Mouse (Mus musculus): ENCODE measurements at regions not wholly inside any gene's neighbourhood (a gene's known extent, or its start where the extent isn't known, plus 50 kb on each side); places are given as distances from the start of the nearest gene placed in this dataset.

DNA sequence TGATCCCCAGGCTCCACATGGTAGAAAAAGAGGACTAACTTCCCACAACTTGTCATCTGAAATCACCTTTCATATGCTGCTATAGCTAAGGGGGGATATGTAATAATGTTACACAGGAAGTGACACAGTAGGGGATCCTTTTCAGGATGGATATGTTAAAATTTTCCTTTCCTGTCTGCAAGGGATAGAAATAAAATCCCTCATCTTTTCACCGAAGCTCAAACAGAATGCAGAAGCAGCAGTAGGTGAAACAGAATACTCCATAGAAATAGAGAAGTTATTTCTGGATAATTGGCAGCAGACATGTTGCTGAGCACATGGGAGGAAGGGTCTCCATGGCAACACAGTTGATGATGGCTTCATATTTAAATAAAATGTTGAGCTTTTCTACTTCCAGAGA is 309.3 kb upstream of the Ercc4 start:
- Histone ChIP-seq H3K4me3 (ENCODE audit: control insufficient read depth in 1 of 2, insufficient read depth in 1 of 2, low read depth in 2 of 2, low read length in 2 of 2) (no peak overlapping the region), H3K27ac (ENCODE audit: control insufficient read depth, low read depth, low read length) (no peak overlapping the region), H3K9me3 (replicated peaks; ENCODE audit: insufficient read depth, low read length) (no peaks in the 10 kb centered on the region), H3K79me2 (ENCODE audit: control insufficient read depth, insufficient read depth, low read length, poor library complexity) (no peaks in the 10 kb centered on the region; the same call in 1 of the 2 replicates), H3K27me3 (ENCODE audit: control insufficient read depth in 1 of 2, insufficient read depth in 2 of 2, low read length in 2 of 2) (no peaks in the 10 kb centered on the region), H3K9ac (ENCODE audit: control insufficient read depth, low read depth, low read length, poor library complexity, severe bottlenecking) (no peak overlapping the region), H3K36me3 (ENCODE audit: control insufficient read depth in 1 of 2, insufficient read depth in 2 of 2, low read length in 2 of 2) (no peaks in the 10 kb centered on the region), H3K4me1 (ENCODE audit: control insufficient read depth in 1 of 2, insufficient read depth in 2 of 2, low read length in 2 of 2) (no peaks in the 10 kb centered on the region)
- DNase-seq (ENCODE audit: low read depth, low spot score), result no peak
- TF ChIP-seq POLR2AphosphoS5 (IDR thresholded peaks at IDR 0.05; ENCODE audit: borderline replicate concordance, low read depth, low read length), result no peak
- no peak for TF ChIP-seq CTCF (IDR thresholded peaks at IDR 0.05 in 2 of 3, conservative IDR thresholded peaks at IDR 0.05 in 1 of 3; ENCODE audit: control insufficient read depth in 1 of 3, insufficient read depth in 1 of 3, low read depth in 2 of 3, low read length in 3 of 3, poor library complexity in 1 of 3, severe bottlenecking in 1 of 3)
- TF ChIP-seq TAL1 (IDR thresholded peaks at IDR 0.05; ENCODE audit: low read length), result no peak
- TF ChIP-seq MAFK (IDR thresholded peaks at IDR 0.05; ENCODE audit: borderline replicate concordance, low read depth, low read length), result no peak
- TF ChIP-seq MEF2A (IDR thresholded peaks at IDR 0.05; ENCODE audit: extremely low read depth, insufficient replicate concordance, low read depth, low read length, poor library complexity, severe bottlenecking), result no peak
- no peak for TF ChIP-seq NELFE (IDR thresholded peaks at IDR 0.05; ENCODE audit: low read depth, low read length)

DNA sequence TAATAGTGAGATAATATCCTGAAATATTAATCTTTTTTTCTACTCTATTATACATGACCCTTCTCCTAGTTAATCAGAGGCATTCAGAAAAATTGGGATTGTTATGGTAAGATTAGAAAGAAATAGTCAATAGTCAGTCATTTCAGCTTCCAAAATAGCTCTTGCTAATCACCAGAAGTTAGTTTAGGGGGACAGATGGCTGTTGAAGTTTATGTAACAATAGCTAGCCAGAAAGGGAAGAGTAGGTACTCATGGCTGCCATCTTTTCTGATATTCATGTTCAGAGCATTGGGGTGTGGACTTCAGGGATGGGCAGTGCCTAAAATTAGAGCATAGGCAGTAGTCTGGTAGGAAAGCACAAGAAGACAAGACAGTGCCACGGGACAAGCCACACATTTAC is 306.8 kb upstream of the Ercc4 start:
- TF ChIP-seq POLR2AphosphoS2 (IDR thresholded peaks at IDR 0.05; ENCODE audit: low read length), result no peak
- no peak for TF ChIP-seq TAL1 (IDR thresholded peaks at IDR 0.05; ENCODE audit: low read length)
- TF ChIP-seq ELF1 (IDR thresholded peaks at IDR 0.05; ENCODE audit: low read depth, low read length), result no peak
- no peak for TF ChIP-seq ZMIZ1 (IDR thresholded peaks at IDR 0.05; ENCODE audit: low read depth, low read length)
- no peak for TF ChIP-seq MXI1 (IDR thresholded peaks at IDR 0.05; ENCODE audit: low read depth, low read length)
- no peak for TF ChIP-seq SIN3A (IDR thresholded peaks at IDR 0.05; ENCODE audit: low read length)
- no peak for TF ChIP-seq POLR2AphosphoS5 (IDR thresholded peaks at IDR 0.05; ENCODE audit: borderline replicate concordance, low read depth, low read length)
- TF ChIP-seq MYC (IDR thresholded peaks at IDR 0.05; ENCODE audit: low read depth, low read length), result no peak
- no peak for TF ChIP-seq TBP (IDR thresholded peaks at IDR 0.05; ENCODE audit: low read depth, low read length)
- TF ChIP-seq RCOR1 (IDR thresholded peaks at IDR 0.05; ENCODE audit: low read depth, low read length), result no peak
- TF ChIP-seq GABPA (IDR thresholded peaks at IDR 0.05; ENCODE audit: low read depth, low read length), result no peak
- no peak for TF ChIP-seq HCFC1 (IDR thresholded peaks at IDR 0.05; ENCODE audit: low read depth, low read length)
- TF ChIP-seq POLR2A (IDR thresholded peaks at IDR 0.05; ENCODE audit: control insufficient read depth in 1 of 2, insufficient read depth in 1 of 2, low read depth in 1 of 2, low read length in 2 of 2, poor library complexity in 1 of 2), result no peak
- TF ChIP-seq TCF12 (IDR thresholded peaks at IDR 0.05; ENCODE audit: low read depth, low read length), result no peak
- H3K9ac ChIP-seq (ENCODE audit: control insufficient read depth, low read depth, low read length, poor library complexity, severe bottlenecking), result no peak overlapping the region
- H3K79me2 ChIP-seq (ENCODE audit: control insufficient read depth, insufficient read depth, low read length, poor library complexity), result no peaks in the 10 kb centered on the region; the same call in 1 of the 2 replicates
- H3K27me3 ChIP-seq (ENCODE audit: control insufficient read depth in 1 of 2, insufficient read depth in 2 of 2, low read length in 2 of 2), result no peaks in the 10 kb centered on the region
- H3K4me3 ChIP-seq (ENCODE audit: control insufficient read depth in 1 of 2, insufficient read depth in 1 of 2, low read depth in 2 of 2, low read length in 2 of 2), result no peak overlapping the region
- DNase-seq (ENCODE audit: low read depth, low spot score), result no peak
- H3K4me1 ChIP-seq (ENCODE audit: control insufficient read depth in 1 of 2, insufficient read depth in 2 of 2, low read length in 2 of 2), result no peaks in the 10 kb centered on the region
- no peak overlapping the region for H3K27ac ChIP-seq (ENCODE audit: control insufficient read depth, low read depth, low read length)
- no peaks in the 10 kb centered on the region for H3K9me3 ChIP-seq (replicated peaks; ENCODE audit: insufficient read depth, low read length)
- H3K36me3 ChIP-seq (ENCODE audit: control insufficient read depth in 1 of 2, insufficient read depth in 2 of 2, low read length in 2 of 2), result no peaks in the 10 kb centered on the region
